Mouse (Mus musculus): Measurements from ENCODE around the gene Gclm.

GRCm38 (mm10) chr3:122308981-122309380 is 63.6 kb downstream of the Gclm start:
- TF ChIP-seq CTCF (conservative IDR thresholded peaks at IDR 0.05; ENCODE audit: insufficient read depth, insufficient read length, low read depth, low read length) (no peak), POLR2A (IDR thresholded peaks at IDR 0.05; ENCODE audit: low read depth, low read length) (no peak)
